Mouse (Mus musculus) layer of hippocampus, adult 18-20 months (tissue): ENCODE measurements around the gene Xiap. TPM values are rescaled to one million over a fixed set of nuclear protein-coding genes. Genes with fewer than 3 reads are reported as not detected.

Experiments
- DNase-seq, 2 experiments: peaks; one replicate each; pipeline ENCODE4 v3.0.0; 2022; ENCODE audit warnings: low spot score in 2 of 2
- total RNA-seq, 2 experiments: library from RNA; stranded (reverse); gene quantifications; 2 replicates each; pipeline ENCODE4 v1.2.3; 2021

The Xiap gene
- total RNA-seq, 2 experiments from 2014 or later, result 40.3 to 49.8 TPM

GRCm38 (mm10) chrX:42068875-42069257, 9.4 kb downstream of the Xiap start:
- DNase-seq, result no peak

GRCm38 (mm10) chrX:42087731-42088130, 28.3 kb downstream of the Xiap start:
- no peak for DNase-seq

- no peak for DNase-seq
These were observed 28.7 kb downstream of the Xiap start for GRCm38 (mm10) chrX:42088136-42088535.

GRCm38 (mm10) chrX:42107137-42107536, 47.7 kb downstream of the Xiap start:
- DNase-seq, result no peak

GRCm38 (mm10) chrX:42110585-42110984, 51.1 kb downstream of the Xiap start:
- no peak for DNase-seq

GRCm38 (mm10) chrX:42119442-42120048, 60.1 kb downstream of the Xiap start:
- no peak for DNase-seq

- DNase-seq, result no peak
These were observed 65.7 kb downstream of the Xiap start for GRCm38 (mm10) chrX:42124963-42125697.

GRCm38 (mm10) chrX:42139882-42140281, 80.4 kb downstream of the Xiap start:
- no peak for DNase-seq

- no peak for DNase-seq
These were observed 83.1 kb downstream of the Xiap start for GRCm38 (mm10) chrX:42142620-42143019.

- no peak for DNase-seq
These were observed 84.5 kb downstream of the Xiap start for GRCm38 (mm10) chrX:42143991-42144390.

GRCm38 (mm10) chrX:42148016-42148451, 88.6 kb downstream of the Xiap start:
- no peak for DNase-seq

- DNase-seq, result peak; percentile 85 to 88
These were observed 89.5 kb downstream of the Xiap start, which contains the start of gene Stag2 for GRCm38 (mm10) chrX:42148788-42149556. TSS of gene Stag2 (plus strand) at chrX:42149317.

- peak in 1 of 2 experiments; percentile 24 for DNase-seq
These were observed 90.3 kb downstream of the Xiap start for GRCm38 (mm10) chrX:42149557-42150345.

- DNase-seq, result peak; percentile 47 to 80
These were observed 91.0 kb downstream of the Xiap start for GRCm38 (mm10) chrX:42150346-42151023.

- peak in 1 of 2 experiments; percentile 6 for DNase-seq
These were observed 91.7 kb downstream of the Xiap start for GRCm38 (mm10) chrX:42151024-42151754.

- peak; percentile 56 to 77 for DNase-seq
These were observed 92.5 kb downstream of the Xiap start for GRCm38 (mm10) chrX:42151903-42152369.

- no peak for DNase-seq
These were observed 93.6 kb downstream of the Xiap start for GRCm38 (mm10) chrX:42153056-42153455.
